Mouse (Mus musculus) liver, embryonic 14.5 days (tissue): ENCODE data around the gene Tns1.

ENCODE experiments used
- CTCF ChIP-seq: IDR thresholded peaks from 2 replicates; pipeline ENCODE4 v1.5.1; 2016; ENCODE audit warnings: antibody characterized with exemption, low read depth, control low read depth
- EP300 ChIP-seq: IDR thresholded peaks from 2 replicates; pipeline ENCODE4 v1.6.1; 2016; ENCODE audit warnings: antibody characterized with exemption, low read depth

DNA sequence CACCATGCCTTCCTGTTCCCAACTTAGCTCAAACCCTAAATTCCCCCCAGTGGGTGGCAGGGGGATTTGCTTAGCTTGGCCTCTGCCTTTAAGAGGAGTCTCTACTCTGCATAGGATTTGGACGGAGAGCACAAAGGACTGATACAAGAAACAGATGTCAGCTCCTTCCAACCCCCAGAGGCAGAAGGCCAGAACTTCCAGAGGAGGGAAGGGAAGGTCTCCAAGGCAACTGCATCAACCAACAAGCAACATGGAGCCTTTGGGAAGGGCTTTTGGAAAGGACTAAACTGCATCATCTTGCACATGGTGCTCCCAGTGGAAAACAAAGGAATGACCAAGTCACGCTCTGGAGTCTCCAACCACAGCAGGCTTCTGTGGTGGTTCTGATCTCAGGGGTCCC, 182.0 kb downstream of the Tns1 start:
- TF ChIP-seq CTCF (no peak), EP300 (no peak)
